Mouse (Mus musculus) urinary bladder, postnatal 0 days (tissue): ENCODE data around the gene Jup. TPM values are rescaled to one million over a fixed set of nuclear protein-coding genes. Genes with fewer than 3 reads are reported as not detected.

Source experiments
- microRNA-seq: library from miRNA; unstranded; fragments of <30 nt; microRNA quantifications from one replicate; pipeline ENCODE4, GENCODE M21; 2016
- polyA plus RNA-seq: library from polyadenylated mRNA; unstranded; fragments of >200 nt; fragmentation: Nextera tagmentation; extraction: Ambion mirVana; gene quantifications from 2 replicates; pipeline ENCODE4 v1.2.1, GENCODE M21; 2015

Gene Jup
- polyA plus RNA-seq = 114 and 129 TPM in 2 replicates

GRCm38 (mm10) chr11:100397600-100398389, at the start of gene Jup:
Gene Jup, minus strand, starts transcription at chr11:100397763.

GRCm38 (mm10) chr11:100441797-100442196, 44.2 kb upstream of the Jup start, which contains the start of the genes Nt5c3b and Klhl10:
Gene Nt5c3b, minus strand, starts transcription at chr11:100441808.
Gene Klhl10, plus strand, starts transcription at chr11:100441917.

GRCm38 (mm10) chr11:100414914-100415822, 17.6 kb upstream of the Jup start, which contains the start of gene Fkbp10:
Gene Fkbp10, plus strand, starts transcription at chr11:100415697.

GRCm38 (mm10) chr11:100414021-100414913, 16.7 kb upstream of the Jup start, which contains the start of gene P3h4:
Gene P3h4, minus strand, starts transcription at chr11:100414836.

GRCm38 (mm10) chr11:100355972-100356818, 41.4 kb downstream of the Jup start, which contains the start of gene Hap1:
Gene Hap1, minus strand, starts transcription at chr11:100356128.

GRCm38 (mm10) chr11:100333944-100334457, 63.6 kb downstream of the Jup start, which contains the start of gene Gast:
Gene Gast, plus strand, starts transcription at chr11:100334407.

GRCm38 (mm10) chr11:100319492-100320171, 77.9 kb downstream of the Jup start, which contains the start of gene Eif1:
Gene Eif1, plus strand, starts transcription at chr11:100319885.

Small RNAs within 50 kb of the gene (microRNA-seq; reads per million reads assigned to microRNA genes)
- gene Gm27374 = not detected

Other genes with a start within 250 kb of the Jup start
- 788 and 849 TPM in 2 replicates for gene Krt19, start 249.1 kb downstream of the Jup start, polyA plus RNA-seq
- not detected in 2 replicates for gene Krt9, start 204.5 kb downstream of the Jup start, polyA plus RNA-seq
- gene Krt14, start 190.2 kb downstream of the Jup start, polyA plus RNA-seq = 230 and 251 TPM in 2 replicates
- gene Krt16, start 148.9 kb downstream of the Jup start, polyA plus RNA-seq = not detected in 2 replicates
- 4.6 and 5.2 TPM in 2 replicates for gene Krt17, start 136.7 kb downstream of the Jup start, polyA plus RNA-seq
- gene Krt42, start 127.9 kb downstream of the Jup start, polyA plus RNA-seq = not detected in 2 replicates
- 1,889 and 2,012 TPM in 2 replicates for gene Eif1, start 77.9 kb downstream of the Jup start, polyA plus RNA-seq
- not detected in 2 replicates for gene Gast, start 63.4 kb downstream of the Jup start, polyA plus RNA-seq
- gene Hap1, start 41.6 kb downstream of the Jup start, polyA plus RNA-seq = 1.4 and 2.0 TPM in 2 replicates
- gene P3h4, start 17.1 kb upstream of the Jup start, polyA plus RNA-seq = 77.6 and 84.4 TPM in 2 replicates
- 148 and 172 TPM in 2 replicates for gene Fkbp10, start 17.9 kb upstream of the Jup start, polyA plus RNA-seq
- 238 and 265 TPM in 2 replicates for gene Nt5c3b, start 44.0 kb upstream of the Jup start, polyA plus RNA-seq
- gene Klhl10, start 44.2 kb upstream of the Jup start, polyA plus RNA-seq = 0.63 and 0.71 TPM in 2 replicates
- gene Klhl11, start 75.0 kb upstream of the Jup start, polyA plus RNA-seq = 4.9 TPM in 2 replicates
- 81.8 and 108 TPM in 2 replicates for gene Acly, start 130.2 kb upstream of the Jup start, polyA plus RNA-seq
- gene Ttc25, start 147.8 kb upstream of the Jup start, polyA plus RNA-seq = 0.18 and 0.28 TPM in 2 replicates
- 62.8 and 69.7 TPM in 2 replicates for gene Cnp, start 177.1 kb upstream of the Jup start, polyA plus RNA-seq
- gene Nkiras2, start 221.5 kb upstream of the Jup start, polyA plus RNA-seq = 46.9 and 52.8 TPM in 2 replicates
- gene Dnajc7, start 222.4 kb upstream of the Jup start, polyA plus RNA-seq = 95.8 and 98.6 TPM in 2 replicates